ENCODE assay signal across 26 mouse cellular contexts in the genomic region with DNA sequence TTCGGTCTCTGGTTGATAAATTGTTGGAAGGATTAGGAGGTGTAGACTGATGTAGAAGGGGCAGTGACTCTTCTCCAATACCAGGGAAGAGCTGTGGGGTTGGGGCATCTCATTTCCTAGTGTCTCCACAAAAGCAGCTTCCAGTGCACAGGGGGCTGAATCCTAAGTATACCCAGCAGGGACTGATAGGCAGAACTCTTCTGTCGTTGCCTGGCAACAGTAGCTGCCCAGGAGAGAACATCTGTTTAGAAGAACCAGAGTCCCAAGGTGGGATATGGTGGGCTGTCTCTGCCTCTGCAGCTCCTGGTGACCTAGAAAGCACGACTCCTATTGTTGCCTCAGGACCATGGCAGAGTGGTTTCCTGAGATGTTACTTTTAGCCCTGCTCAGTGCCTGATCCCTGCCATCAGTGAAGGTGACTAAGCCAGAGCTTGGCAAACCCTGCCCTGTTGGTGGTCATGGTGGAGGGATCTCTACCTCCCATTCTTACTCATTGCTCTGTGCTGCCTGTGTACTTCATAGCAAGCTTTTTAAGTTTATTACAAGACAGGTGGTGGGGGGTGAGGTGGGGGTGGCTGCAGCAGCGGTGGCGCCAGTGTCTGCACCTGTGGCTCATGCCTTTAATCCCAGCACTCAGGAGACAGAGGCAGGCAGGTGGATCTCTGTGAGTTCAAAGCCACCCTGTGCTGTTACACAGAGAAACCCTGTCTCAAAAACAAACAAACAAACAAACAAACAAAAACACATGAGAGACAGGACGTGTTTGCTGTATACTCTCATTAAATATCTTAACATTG. TPM values are rescaled to one million over a fixed set of nuclear protein-coding genes. Genes with fewer than 3 reads are reported as not detected.
DNase-seq lines count a peak whose midpoint lies in the region; ATAC-seq and TF ChIP-seq lines count a peak whose summit lies in the region.
"Had no signal": no experiment of that assay in that cellular context is flagged by ENCODE, and none has a peak within 500 bp of the region (broad histone marks: within the 10 kb centered on the region; RNA-seq: fewer than 3 reads in every experiment).

No protein-coding gene starts in this region.

- H3K27me3 ChIP-seq in liver, embryonic 13.5 days, result no peaks in the 10 kb centered on the region
- no peaks in the 10 kb centered on the region for H3K27me3 ChIP-seq in liver, embryonic 11.5 days (replicated peaks; ENCODE audit: control insufficient read depth, insufficient read depth, low read length)
- H3K27me3 ChIP-seq in midbrain, embryonic 13.5 days, result no peaks in the 10 kb centered on the region
- no peaks in the 10 kb centered on the region; the same call in 1 of the 2 replicates for H3K27me3 ChIP-seq in cerebellum, adult 2 months (ENCODE audit: control insufficient read depth, insufficient read depth, low read length)
- H3K27me3 ChIP-seq: forebrain, embryonic 13.5 days; kidney, embryonic 15.5 days; limb, embryonic 13.5 days; midbrain, embryonic 12.5 days had no signal

- no peak overlapping the region for H3K9ac ChIP-seq in liver, embryonic 13.5 days
- no peak overlapping the region for H3K9ac ChIP-seq in liver, embryonic 11.5 days (ENCODE audit: low read depth, low read length)
- H3K9ac ChIP-seq in midbrain, embryonic 13.5 days (replicated peaks), result no peak overlapping the region
- H3K9ac ChIP-seq: forebrain, embryonic 13.5 days; kidney, embryonic 15.5 days; limb, embryonic 13.5 days; midbrain, embryonic 12.5 days had no signal

- no peak for TF ChIP-seq CTCF in bone marrow, adult 2 months (IDR thresholded peaks at IDR 0.05; ENCODE audit: control insufficient read depth, insufficient read depth, low read length)
- no peak for TF ChIP-seq CTCF in cerebellum, adult 2 months (IDR thresholded peaks at IDR 0.05; ENCODE audit: borderline replicate concordance, insufficient read depth, low read depth, low read length)

- H3K4me1 ChIP-seq in liver, embryonic 13.5 days (replicated peaks), result 0 out of 2 replicates have a peak, but pooled peaks cover 10% of the 10 kb centered on the region
- no peaks in the 10 kb centered on the region; the same call in 1 of the 2 replicates for H3K4me1 ChIP-seq in liver, embryonic 11.5 days (replicated peaks; ENCODE audit: control insufficient read depth, insufficient read depth, low read length)
- peaks cover 2% of the 10 kb centered on the region for H3K4me1 ChIP-seq in bone marrow, adult 2 months (ENCODE audit: control insufficient read depth, insufficient read depth, low read length)
- peaks cover 14% of the 10 kb centered on the region for H3K4me1 ChIP-seq in midbrain, embryonic 13.5 days (replicated peaks)
- no peaks in the 10 kb centered on the region for H3K4me1 ChIP-seq in cerebellum, adult 2 months (ENCODE audit: control insufficient read depth, insufficient read depth, low read length)
- H3K4me1 ChIP-seq: forebrain, embryonic 13.5 days had no signal

- WGBS in liver, embryonic 13.5 days (ENCODE audit: insufficient replicate concordance), result 52% methylated on average over 6 of the region's 6 CpGs
- WGBS in liver, embryonic 11.5 days, result 66% methylated on average over 6 of the region's 6 CpGs
- WGBS in bone marrow, adult 2 months, result 48% methylated on average over 6 of the region's 6 CpGs
- 64% methylated on average over 6 of the region's 6 CpGs for WGBS in midbrain, embryonic 13.5 days
- WGBS in cerebellum, adult 2 months, result 65% methylated on average over 6 of the region's 6 CpGs

- DNase-seq in liver, embryonic 13.5 days, result no peak
- no peak for DNase-seq in liver, embryonic 11.5 days (ENCODE audit: low spot score)
- DNase-seq in 416B (ENCODE audit: low read depth), result peak; percentile 70
- no peak for DNase-seq in cerebellum, adult 2 months
- no peak for DNase-seq in gastrocnemius, postnatal 4 days (ENCODE audit: low spot score in 2 of 2)
- DNase-seq: adrenal gland, postnatal 25 days; cerebellum, adult 8-10 months; gastrocnemius, postnatal 14 days; heart, adult 2 months; lung, adult 2 months; thymus, postnatal 14 days had no signal

- ATAC-seq in liver, embryonic 13.5 days (ENCODE audit: low read depth), result no peak
- no peak for ATAC-seq in liver, embryonic 11.5 days (replicated peaks; ENCODE audit: low FRiP score)
- ATAC-seq in midbrain, embryonic 13.5 days, result 0 out of 2 replicates have a peak, but pooled peaks have one; percentile 9
- ATAC-seq in inflammation-experienced regulatory T-cells, adult 6 months, result no peak
- ATAC-seq: forebrain, embryonic 13.5 days; intestine, embryonic 16.5 days had no signal

- H3K4me2 ChIP-seq in liver, embryonic 13.5 days, result no peak overlapping the region
- no peak overlapping the region for H3K4me2 ChIP-seq in liver, embryonic 11.5 days
- no peak overlapping the region for H3K4me2 ChIP-seq in midbrain, embryonic 13.5 days (replicated peaks)
- H3K4me2 ChIP-seq: forebrain, embryonic 13.5 days; kidney, embryonic 15.5 days; limb, embryonic 13.5 days; midbrain, embryonic 12.5 days had no signal

- no peak overlapping the region for H3K4me3 ChIP-seq in liver, embryonic 13.5 days (replicated peaks)
- no peak overlapping the region for H3K4me3 ChIP-seq in liver, embryonic 11.5 days (ENCODE audit: low read depth, low read length)
- H3K4me3 ChIP-seq in bone marrow, adult 2 months (replicated peaks; ENCODE audit: control insufficient read depth, low read depth, low read length), result no peak overlapping the region
- no peak overlapping the region for H3K4me3 ChIP-seq in midbrain, embryonic 13.5 days (replicated peaks)
- no peak overlapping the region for H3K4me3 ChIP-seq in cerebellum, adult 2 months (replicated peaks; ENCODE audit: insufficient read depth, low read depth, low read length)
- H3K4me3 ChIP-seq: erythroblast, embryonic 14.5 days; forebrain, embryonic 13.5 days; heart, adult 2 months; kidney, embryonic 15.5 days; limb, embryonic 13.5 days; midbrain, embryonic 12.5 days had no signal

- no peak for TF ChIP-seq POLR2A in bone marrow, adult 2 months (IDR thresholded peaks at IDR 0.05; ENCODE audit: borderline replicate concordance, control insufficient read depth, low read depth, low read length)
- TF ChIP-seq POLR2A in cerebellum, adult 2 months (IDR thresholded peaks at IDR 0.05; ENCODE audit: borderline replicate concordance, insufficient read depth, low read length), result no peak

- H3K36me3 ChIP-seq in liver, embryonic 13.5 days, result no peaks in the 10 kb centered on the region
- H3K36me3 ChIP-seq in liver, embryonic 11.5 days (ENCODE audit: control insufficient read depth, insufficient read depth, low read length), result no peaks in the 10 kb centered on the region
- no peaks in the 10 kb centered on the region for H3K36me3 ChIP-seq in midbrain, embryonic 13.5 days
- H3K36me3 ChIP-seq: kidney, embryonic 15.5 days; limb, embryonic 13.5 days; midbrain, embryonic 12.5 days had no signal

- H3K27ac ChIP-seq in liver, embryonic 13.5 days, result peak overlapping the region; percentile 67
- H3K27ac ChIP-seq in liver, embryonic 11.5 days (ENCODE audit: low read depth, low read length), result no peak overlapping the region
- H3K27ac ChIP-seq in bone marrow, adult 2 months (ENCODE audit: control insufficient read depth, insufficient read depth, low read depth, low read length, poor library complexity), result peak overlapping the region; percentile 71; the same call in 1 of the 2 replicates
- H3K27ac ChIP-seq in midbrain, embryonic 13.5 days, result no peak overlapping the region
- H3K27ac ChIP-seq in cerebellum, adult 2 months (ENCODE audit: insufficient read depth, low read length), result no peak overlapping the region
- H3K27ac ChIP-seq: forebrain, embryonic 13.5 days; heart, adult 2 months; kidney, embryonic 15.5 days; limb, embryonic 13.5 days; midbrain, embryonic 12.5 days had no signal

- no peaks in the 10 kb centered on the region for H3K9me3 ChIP-seq in liver, embryonic 13.5 days (replicated peaks)
- no peaks in the 10 kb centered on the region for H3K9me3 ChIP-seq in liver, embryonic 11.5 days (ENCODE audit: control insufficient read depth, low read length)
- no peaks in the 10 kb centered on the region for H3K9me3 ChIP-seq in midbrain, embryonic 13.5 days
- H3K9me3 ChIP-seq: forebrain, embryonic 13.5 days; kidney, embryonic 15.5 days; limb, embryonic 13.5 days; midbrain, embryonic 12.5 days had no signal

RNA-seq across cellular contexts. Expression of a gene that starts 6.8 kb away (rescaled TPM):
- 0.19 and 0.21 TPM in 2 replicates for polyA plus RNA-seq in liver, embryonic 13.5 days (2015; fragmentation: Nextera tagmentation; extraction: Ambion mirVana)
- polyA plus RNA-seq in liver, embryonic 11.5 days (2014; fragmentation: Nextera tagmentation; extraction: Ambion mirVana), result 0.26 TPM in 1 of 2 replicates, not detected in the other
- 2.8 and 3.1 TPM in 2 replicates for polyA plus RNA-seq in bone marrow, adult 2 months (2011; ENCODE audit: insufficient read depth, insufficient read length, low replicate concordance, missing spikeins)
- 0.24 and 0.58 TPM in 2 replicates for polyA plus RNA-seq in midbrain, embryonic 13.5 days (2015; fragmentation: Nextera tagmentation; extraction: Ambion mirVana)
- polyA plus RNA-seq in cerebellum, adult 2 months (2012; rRNA removed), result 2.2 and 5.1 TPM in 2 replicates
- polyA plus RNA-seq in inflammation-experienced regulatory T-cells, adult 6 months (2017; shearing (Covaris generic)), result not detected
- total RNA-seq in gastrocnemius, postnatal 4 days (2021), result not detected
- total RNA-seq: adrenal gland, postnatal 25 days; CH12.LX; gastrocnemius, postnatal 14 days; heart, adult 2 months had no signal
- polyA plus RNA-seq: erythroblast, embryonic 14.5 days; heart, embryonic 14.5 days; kidney, embryonic 15.5 days; large intestine, adult 2 months; limb, embryonic 13.5 days; midbrain, embryonic 12.5 days; neural tube, embryonic 11.5 days; small intestine, adult 2 months had no signal

RNA-seq across cellular contexts. Expression of a gene that starts 30.6 kb away (rescaled TPM):
- polyA plus RNA-seq in liver, embryonic 13.5 days (2015; fragmentation: Nextera tagmentation; extraction: Ambion mirVana), result 5.5 and 6.0 TPM in 2 replicates
- polyA plus RNA-seq in liver, embryonic 11.5 days (2014; fragmentation: Nextera tagmentation; extraction: Ambion mirVana), result 11.8 and 11.9 TPM in 2 replicates
- 18.7 and 63.0 TPM in 2 replicates for polyA plus RNA-seq in bone marrow, adult 2 months (2011; ENCODE audit: insufficient read depth, insufficient read length, low replicate concordance, missing spikeins)
- polyA plus RNA-seq in midbrain, embryonic 13.5 days (2015; fragmentation: Nextera tagmentation; extraction: Ambion mirVana), result 0.96 and 1.3 TPM in 2 replicates
- 0.16 and 0.25 TPM in 2 replicates for polyA plus RNA-seq in cerebellum, adult 2 months (2012; rRNA removed)
- polyA plus RNA-seq in inflammation-experienced regulatory T-cells, adult 6 months (2017; shearing (Covaris generic)), result under 1 TPM in 2 of 3 experiments, not detected in 1; 0.24 to 0.26 TPM
- 1 to 10 TPM in 1 of 2 experiments, under 1 TPM in 1; 0.96 to 1.4 TPM for total RNA-seq in gastrocnemius, postnatal 4 days (2021)
- total RNA-seq: CH12.LX, MEL had no signal

RNA-seq across cellular contexts. Expression of a gene that starts 32.9 kb away (rescaled TPM):
- 14.8 and 15.4 TPM in 2 replicates for polyA plus RNA-seq in liver, embryonic 13.5 days (2015; fragmentation: Nextera tagmentation; extraction: Ambion mirVana)
- 25.1 and 26.6 TPM in 2 replicates for polyA plus RNA-seq in liver, embryonic 11.5 days (2014; fragmentation: Nextera tagmentation; extraction: Ambion mirVana)
- polyA plus RNA-seq in bone marrow, adult 2 months (2011; ENCODE audit: insufficient read depth, insufficient read length, low replicate concordance, missing spikeins), result 4.4 and 21.7 TPM in 2 replicates
- 38.8 and 39.7 TPM in 2 replicates for polyA plus RNA-seq in midbrain, embryonic 13.5 days (2015; fragmentation: Nextera tagmentation; extraction: Ambion mirVana)
- polyA plus RNA-seq in cerebellum, adult 2 months (2012; rRNA removed), result 53.0 and 54.0 TPM in 2 replicates
- polyA plus RNA-seq in inflammation-experienced regulatory T-cells, adult 6 months (2017; shearing (Covaris generic)), result 10 to 100 TPM; 16.4 to 23.4 (median 17.0) TPM
- 10 to 100 TPM; 13.3 to 13.8 TPM for total RNA-seq in gastrocnemius, postnatal 4 days (2021)

Comparison
In these comparisons a context has a peak if more than half of its experiments do, and no peak if none do; other contexts are left out.
1. H3K27ac ChIP-seq: peak in liver, embryonic 13.5 days (single experiment) and bone marrow, adult 2 months (single experiment); none in liver, embryonic 11.5 days (single experiment), midbrain, embryonic 13.5 days (single experiment) and cerebellum, adult 2 months (single experiment).